9 mouse cellular contexts compared by ENCODE assay signal in genomic region chr16:94302274-94303202, GRCm38 (mm10). TPM values are rescaled to one million over a fixed set of nuclear protein-coding genes. Genes with fewer than 3 reads are reported as not detected.
DNase-seq lines count a peak whose midpoint lies in the region; ATAC-seq and TF ChIP-seq lines count a peak whose summit lies in the region.
"Had no signal": no experiment of that assay in that cellular context is flagged by ENCODE, and none has a peak within 500 bp of the region (broad histone marks: within the 10 kb centered on the region; RNA-seq: fewer than 3 reads in every experiment).

No protein-coding gene starts in this region.

- H3K27ac ChIP-seq in cortical plate, adult 2 months (ENCODE audit: insufficient read depth, low read length) = peak overlapping the region; percentile 43
- H3K27ac ChIP-seq in heart, embryonic 10.5 days = peak overlapping the region; percentile 92
- no peak overlapping the region for H3K27ac ChIP-seq in kidney, adult 2 months (ENCODE audit: insufficient read depth, low read depth, low read length)
- H3K27ac ChIP-seq in liver, embryonic 11.5 days (ENCODE audit: low read depth, low read length) = no peak overlapping the region; the same call in 1 of the 2 replicates
- H3K27ac ChIP-seq in midbrain, embryonic 16.5 days (ENCODE audit: low read length) = peak overlapping the region; percentile 71
- H3K27ac ChIP-seq in thymus, adult 2 months (ENCODE audit: control insufficient read depth, insufficient read depth, low read length) = no peak overlapping the region

- TF ChIP-seq POLR2A in cortical plate, adult 2 months (IDR thresholded peaks at IDR 0.05; ENCODE audit: extremely low read depth, insufficient read depth, low read length) = peak; percentile 31; the same call in 1 of the 2 replicates
- TF ChIP-seq POLR2A in kidney, adult 2 months (IDR thresholded peaks at IDR 0.05; ENCODE audit: low read depth, low read length) = no peak
- no peak for TF ChIP-seq POLR2A in thymus, adult 2 months (IDR thresholded peaks at IDR 0.05; ENCODE audit: control insufficient read depth, extremely low read depth, insufficient read depth, low read length, poor library complexity)

- H3K4me2 ChIP-seq in liver, embryonic 11.5 days = peak overlapping the region; percentile 55
- H3K4me2 ChIP-seq in midbrain, embryonic 16.5 days (ENCODE audit: low read length) = peak overlapping the region; percentile 68

- 0 out of 2 replicates have a peak, but pooled peaks have one; percentile 23 for ATAC-seq in liver, embryonic 11.5 days (replicated peaks; ENCODE audit: low FRiP score)
- ATAC-seq in midbrain, embryonic 16.5 days = peak; percentile 83

- 8% methylated on average over 30 of the region's 30 CpGs for WGBS in heart, embryonic 10.5 days
- 14% methylated on average over 30 of the region's 30 CpGs for WGBS in kidney, adult 2 months
- WGBS in liver, embryonic 11.5 days = 16% methylated on average over 30 of the region's 30 CpGs
- 9% methylated on average over 30 of the region's 30 CpGs for WGBS in midbrain, embryonic 16.5 days
- 23% methylated on average over 30 of the region's 30 CpGs for WGBS in thymus, adult 2 months

- peak; percentile 40; the same call in 1 of the 2 replicates for TF ChIP-seq CTCF in cortical plate, adult 2 months (IDR thresholded peaks at IDR 0.05; ENCODE audit: extremely low read depth, insufficient read depth, low read length)
- peak; percentile 45 for TF ChIP-seq CTCF in kidney, adult 2 months (conservative IDR thresholded peaks at IDR 0.05; ENCODE audit: insufficient read depth, insufficient read length, low read depth, low read length)
- no peak for TF ChIP-seq CTCF in thymus, adult 2 months (IDR thresholded peaks at IDR 0.05; ENCODE audit: borderline replicate concordance, control insufficient read depth, extremely low read depth, insufficient read depth, low read length, poor library complexity)

- no peaks in the 10 kb centered on the region for H3K4me1 ChIP-seq in cortical plate, adult 2 months (ENCODE audit: control insufficient read depth, insufficient read depth, low read length)
- H3K4me1 ChIP-seq in heart, embryonic 10.5 days = peaks cover 21% of the 10 kb centered on the region
- no peaks in the 10 kb centered on the region; the same call in 1 of the 2 replicates for H3K4me1 ChIP-seq in kidney, adult 2 months (ENCODE audit: control insufficient read depth, insufficient read depth, low read length)
- H3K4me1 ChIP-seq in liver, embryonic 11.5 days (replicated peaks; ENCODE audit: control insufficient read depth, insufficient read depth, low read length) = peaks cover 5% of the 10 kb centered on the region
- H3K4me1 ChIP-seq in midbrain, embryonic 16.5 days (ENCODE audit: control insufficient read depth, insufficient read depth, low read length) = peaks cover 11% of the 10 kb centered on the region
- H3K4me1 ChIP-seq in thymus, adult 2 months (replicated peaks; ENCODE audit: control insufficient read depth, insufficient read depth, low read length) = peaks cover 10% of the 10 kb centered on the region

- peaks cover 12% of the 10 kb centered on the region for H3K27me3 ChIP-seq in heart, embryonic 10.5 days (ENCODE audit: insufficient read depth, poor library complexity, severe bottlenecking)
- H3K27me3 ChIP-seq in kidney, adult 2 months (replicated peaks; ENCODE audit: control insufficient read depth, insufficient read depth, low read length) = no peaks in the 10 kb centered on the region
- peaks cover 11% of the 10 kb centered on the region for H3K27me3 ChIP-seq in liver, embryonic 11.5 days (replicated peaks; ENCODE audit: control insufficient read depth, insufficient read depth, low read length)
- H3K27me3 ChIP-seq in midbrain, embryonic 16.5 days (ENCODE audit: control insufficient read depth, insufficient read depth, low read depth, low read length) = no peaks in the 10 kb centered on the region
- peaks cover 3% of the 10 kb centered on the region; the same call in 1 of the 2 replicates for H3K27me3 ChIP-seq in thymus, adult 2 months (ENCODE audit: control insufficient read depth, insufficient read depth, low read length)

- H3K4me3 ChIP-seq in cortical plate, adult 2 months (ENCODE audit: insufficient read depth, low read length) = peak overlapping the region; percentile 34
- peak overlapping the region; percentile 56 for H3K4me3 ChIP-seq in heart, embryonic 10.5 days
- H3K4me3 ChIP-seq in kidney, adult 2 months (ENCODE audit: insufficient read depth, low read depth, low read length) = peak overlapping the region; percentile 23; the same call in 1 of the 2 replicates
- H3K4me3 ChIP-seq in liver, embryonic 11.5 days (ENCODE audit: low read depth, low read length) = no peak overlapping the region
- H3K4me3 ChIP-seq in midbrain, embryonic 16.5 days (ENCODE audit: low read depth, low read length) = peak overlapping the region; percentile 31
- no peak overlapping the region for H3K4me3 ChIP-seq in thymus, adult 2 months (ENCODE audit: control insufficient read depth, insufficient read depth, low read length)

- no peak overlapping the region for H3K9ac ChIP-seq in liver, embryonic 11.5 days (ENCODE audit: low read depth, low read length)
- H3K9ac ChIP-seq in midbrain, embryonic 16.5 days (ENCODE audit: low read depth, low read length) = peak overlapping the region; percentile 63

- 0 out of 2 replicates have a peak, but pooled peaks cover 10% of the 10 kb centered on the region for H3K36me3 ChIP-seq in heart, embryonic 10.5 days
- no peaks in the 10 kb centered on the region for H3K36me3 ChIP-seq in kidney, adult 2 months (ENCODE audit: control insufficient read depth, insufficient read depth, low read length)
- no peaks in the 10 kb centered on the region for H3K36me3 ChIP-seq in liver, embryonic 11.5 days (ENCODE audit: control insufficient read depth, insufficient read depth, low read length)
- H3K36me3 ChIP-seq in midbrain, embryonic 16.5 days (ENCODE audit: control insufficient read depth, insufficient read depth, low read length) = no peaks in the 10 kb centered on the region
- H3K36me3 ChIP-seq in thymus, adult 2 months (ENCODE audit: control insufficient read depth, insufficient read depth, low read length) = no peaks in the 10 kb centered on the region
- H3K36me3 ChIP-seq: G1E had no signal

- DNase-seq in left cerebral cortex, adult 18-20 months (ENCODE audit: low spot score in 2 of 2) = peak; percentile 48 to 71
- no peak for DNase-seq in left cerebral cortex, adult 11 months (ENCODE audit: low spot score)
- peak; percentile 81 for DNase-seq in heart, embryonic 10.5 days (ENCODE audit: low spot score)
- DNase-seq in kidney, adult 2 months = peak; percentile 55
- no peak for DNase-seq in liver, embryonic 11.5 days (ENCODE audit: low spot score)
- peak; percentile 21 for DNase-seq in thymus, adult 2 months

- peaks cover 3% of the 10 kb centered on the region; the same call in 1 of the 2 replicates for H3K9me3 ChIP-seq in heart, embryonic 10.5 days
- no peaks in the 10 kb centered on the region for H3K9me3 ChIP-seq in liver, embryonic 11.5 days (ENCODE audit: control insufficient read depth, low read length)
- no peaks in the 10 kb centered on the region; the same call in 1 of the 2 replicates for H3K9me3 ChIP-seq in midbrain, embryonic 16.5 days (replicated peaks; ENCODE audit: control insufficient read depth, low read length, poor library complexity, severe bottlenecking)

RNA-seq across cellular contexts. Expression of gene Hlcs, which starts 10.8 kb away (rescaled TPM):
- 10 to 100 TPM; 16.8 to 17.7 TPM for total RNA-seq in left cerebral cortex, adult 18-20 months (2021)
- 10.2 and 10.7 TPM in 2 replicates for polyA plus RNA-seq in cortical plate, adult 2 months (2012; rRNA removed)
- 10.8 and 11.0 TPM in 2 replicates for polyA plus RNA-seq in heart, embryonic 10.5 days (2016; fragmentation: Nextera tagmentation; extraction: Ambion mirVana)
- 6.9 and 8.1 TPM in 2 replicates for polyA plus RNA-seq in kidney, adult 2 months (2012; rRNA removed)
- polyA plus RNA-seq in liver, embryonic 11.5 days (2014; fragmentation: Nextera tagmentation; extraction: Ambion mirVana) = 7.1 and 7.4 TPM in 2 replicates
- polyA plus RNA-seq in midbrain, embryonic 16.5 days (2015; fragmentation: Nextera tagmentation; extraction: Ambion mirVana) = 8.6 and 10.4 TPM in 2 replicates
- 7.8 and 9.3 TPM in 2 replicates for polyA plus RNA-seq in thymus, adult 2 months (2012; rRNA removed)

RNA-seq across cellular contexts. Expression of gene Ripply3, which starts 25.7 kb away (rescaled TPM):
- under 1 TPM in 1 of 2 experiments, not detected in 1; 0.23 TPM for total RNA-seq in left cerebral cortex, adult 18-20 months (2021)
- 0.21 and 0.38 TPM in 2 replicates for polyA plus RNA-seq in cortical plate, adult 2 months (2012; rRNA removed)
- polyA plus RNA-seq in heart, embryonic 10.5 days (2016; fragmentation: Nextera tagmentation; extraction: Ambion mirVana) = 4.3 and 8.1 TPM in 2 replicates
- polyA plus RNA-seq in kidney, adult 2 months (2012; rRNA removed) = 4.6 and 5.3 TPM in 2 replicates
- polyA plus RNA-seq in liver, embryonic 11.5 days (2014; fragmentation: Nextera tagmentation; extraction: Ambion mirVana) = 4.7 and 5.2 TPM in 2 replicates
- polyA plus RNA-seq in midbrain, embryonic 16.5 days (2015; fragmentation: Nextera tagmentation; extraction: Ambion mirVana) = 0.46 and 1.2 TPM in 2 replicates
- polyA plus RNA-seq in thymus, adult 2 months (2012; rRNA removed) = 1.3 and 1.6 TPM in 2 replicates
- polyA plus RNA-seq: G1E had no signal

Comparison
In these comparisons a context has a peak if more than half of its experiments do, and no peak if none do; other contexts are left out.
1. DNase-seq: peak in left cerebral cortex, adult 18-20 months (2 of 2), heart, embryonic 10.5 days (single experiment), kidney, adult 2 months (single experiment) and thymus, adult 2 months (single experiment); none in left cerebral cortex, adult 11 months (single experiment) and liver, embryonic 11.5 days (single experiment).
2. H3K27ac ChIP-seq: peak in cortical plate, adult 2 months (single experiment), heart, embryonic 10.5 days (single experiment) and midbrain, embryonic 16.5 days (single experiment); none in kidney, adult 2 months (single experiment), liver, embryonic 11.5 days (single experiment) and thymus, adult 2 months (single experiment).
3. H3K4me3 ChIP-seq: peak in cortical plate, adult 2 months (single experiment), heart, embryonic 10.5 days (single experiment), kidney, adult 2 months (single experiment) and midbrain, embryonic 16.5 days (single experiment); none in liver, embryonic 11.5 days (single experiment) and thymus, adult 2 months (single experiment).